Mouse (Mus musculus) cerebellum, adult 9-10 months (tissue): ENCODE results near the gene Ubac1.

Source experiments
- DNase-seq: peaks from one replicate; pipeline ENCODE4 v3.0.0; 2022

Gene Ubac1

DNA sequence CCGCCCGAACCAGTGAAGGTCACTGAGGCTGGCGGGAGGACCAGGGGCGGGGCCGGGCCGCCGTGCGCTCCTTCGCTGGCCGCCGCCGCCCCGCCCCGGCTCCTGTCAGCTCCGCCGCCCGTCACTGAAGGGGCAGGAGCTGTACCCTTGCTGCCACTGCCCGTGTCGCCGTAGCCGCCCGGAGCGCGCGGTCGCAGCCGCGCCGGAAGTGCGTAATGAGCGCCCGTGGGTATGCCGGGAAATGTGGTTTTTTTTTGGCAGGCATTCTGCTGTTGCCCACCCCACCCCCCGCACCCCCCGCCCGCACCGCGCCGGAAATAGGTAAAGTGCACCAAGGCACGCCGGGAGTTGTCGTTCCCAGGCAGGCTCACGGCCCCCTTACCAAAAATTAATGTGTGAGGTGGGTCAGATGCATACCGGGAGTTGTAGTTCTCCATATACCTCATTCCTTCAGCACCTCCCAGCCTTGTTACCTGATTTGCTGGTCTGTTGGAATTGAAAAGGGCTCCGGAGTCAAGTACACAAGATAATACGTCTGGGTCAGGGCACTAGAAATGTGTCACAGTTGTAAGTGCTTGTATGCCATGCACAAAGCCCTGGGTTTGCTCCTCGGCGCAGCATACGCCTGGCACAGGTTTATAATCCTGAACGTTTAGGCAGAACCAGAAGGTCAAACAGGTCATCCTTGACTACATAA, at the start of gene Ubac1:
TSS of gene Ubac1 (minus strand) at position 187 of the 697 bp plus-strand sequence.
- DNase-seq: peak; percentile 94

- no peak for DNase-seq
Measured at GRCm38 (mm10) chr2:26068592-26068991, 47.0 kb upstream of the Ubac1 start.

GRCm38 (mm10) chr2:26068175-26068574, 46.6 kb upstream of the Ubac1 start:
- no peak for DNase-seq

- DNase-seq: no peak
Measured at GRCm38 (mm10) chr2:26066527-26066926, 45.0 kb upstream of the Ubac1 start.

- no peak for DNase-seq
Measured at GRCm38 (mm10) chr2:26062742-26063427, 41.3 kb upstream of the Ubac1 start.

DNA sequence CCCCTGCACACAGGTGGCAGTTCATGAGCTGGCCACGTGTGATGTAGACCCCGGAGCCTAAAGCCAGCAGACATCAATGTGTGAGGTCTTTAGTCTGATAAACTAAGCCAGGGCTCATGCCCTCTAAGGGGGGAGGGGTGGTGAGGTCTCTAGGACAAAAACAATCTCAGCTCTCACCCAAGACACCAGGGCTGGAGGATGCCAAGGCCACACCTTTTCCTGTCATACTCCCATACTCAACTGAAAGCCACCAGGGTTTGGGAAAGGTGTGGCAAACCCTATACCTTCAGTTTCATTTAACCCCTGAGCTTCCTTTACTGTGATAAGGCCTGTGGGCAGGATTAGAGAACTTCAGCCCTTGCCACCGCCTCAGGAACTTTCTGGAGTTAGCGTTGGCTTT, 40.7 kb upstream of the Ubac1 start:
- DNase-seq: no peak

- DNase-seq: peak; percentile 63
Measured at GRCm38 (mm10) chr2:26061018-26061666, 39.6 kb upstream of the Ubac1 start.

DNA sequence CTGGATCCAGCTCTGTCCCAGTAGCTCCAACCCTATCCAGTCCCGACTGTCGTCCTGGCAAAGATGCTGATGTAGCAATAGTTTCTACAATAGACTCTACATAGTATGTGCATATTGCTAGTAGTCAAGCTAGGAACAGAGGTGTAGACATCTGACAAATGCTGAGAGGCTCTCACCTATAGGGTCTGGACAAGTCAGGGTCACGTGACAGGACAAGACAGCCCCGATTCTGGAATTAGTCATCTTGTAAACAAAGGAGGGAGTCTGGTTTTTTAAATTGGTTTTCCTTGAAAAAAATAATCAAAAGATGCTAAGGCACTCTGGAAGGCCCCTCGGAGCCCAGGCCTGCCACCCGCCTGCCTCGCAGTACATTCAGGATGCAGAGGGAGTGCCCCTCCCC, 35.5 kb upstream of the Ubac1 start:
- DNase-seq: no peak

GRCm38 (mm10) chr2:26056226-26056625, 34.7 kb upstream of the Ubac1 start:
- no peak for DNase-seq

GRCm38 (mm10) chr2:26055747-26056102, 34.2 kb upstream of the Ubac1 start:
- no peak for DNase-seq

- peak; percentile 78 for DNase-seq
Measured at GRCm38 (mm10) chr2:26055046-26055746, 33.6 kb upstream of the Ubac1 start.

DNA sequence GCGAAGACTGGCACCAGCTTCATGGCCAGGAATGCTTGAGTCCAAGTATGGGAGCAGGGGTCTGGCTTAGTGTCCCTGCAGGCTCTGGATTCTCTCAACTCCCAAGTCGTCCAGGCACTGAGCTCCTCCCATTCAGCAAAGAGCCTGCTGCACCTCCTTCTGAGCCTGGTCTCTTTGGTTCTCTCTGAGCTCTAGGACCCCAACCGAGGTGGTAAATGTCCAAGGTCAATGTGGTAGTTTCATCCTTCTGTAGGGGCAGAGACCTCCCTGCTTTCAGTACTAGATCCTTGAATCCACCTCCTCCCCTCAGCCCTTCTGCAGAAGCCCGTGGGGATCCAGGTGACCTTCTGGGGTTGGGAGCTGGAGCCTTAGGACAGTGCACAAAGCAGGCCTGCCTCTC, 31.3 kb upstream of the Ubac1 start:
- no peak for DNase-seq

DNA sequence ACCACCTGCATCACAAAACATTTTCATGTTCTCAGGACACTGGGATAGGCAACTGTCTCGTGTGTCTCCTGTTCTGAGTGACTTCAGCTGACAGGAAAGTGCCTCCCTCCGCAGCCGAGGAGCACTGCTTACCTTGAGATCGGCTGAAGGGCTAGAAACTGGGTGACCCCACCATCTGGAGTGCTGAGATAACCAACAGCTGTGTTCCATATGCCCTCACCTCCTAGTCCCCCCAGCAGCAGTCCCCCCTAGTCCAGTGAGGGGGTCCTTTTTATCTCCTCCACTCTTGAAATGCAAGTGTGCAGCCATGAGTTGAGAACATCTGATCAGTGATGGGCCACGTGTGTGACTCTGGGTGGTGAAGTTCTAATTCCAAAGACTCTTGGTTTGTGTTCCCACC, 27.3 kb upstream of the Ubac1 start:
- no peak for DNase-seq

- DNase-seq: no peak
Measured at GRCm38 (mm10) chr2:26044216-26044615, 22.7 kb upstream of the Ubac1 start.

DNA sequence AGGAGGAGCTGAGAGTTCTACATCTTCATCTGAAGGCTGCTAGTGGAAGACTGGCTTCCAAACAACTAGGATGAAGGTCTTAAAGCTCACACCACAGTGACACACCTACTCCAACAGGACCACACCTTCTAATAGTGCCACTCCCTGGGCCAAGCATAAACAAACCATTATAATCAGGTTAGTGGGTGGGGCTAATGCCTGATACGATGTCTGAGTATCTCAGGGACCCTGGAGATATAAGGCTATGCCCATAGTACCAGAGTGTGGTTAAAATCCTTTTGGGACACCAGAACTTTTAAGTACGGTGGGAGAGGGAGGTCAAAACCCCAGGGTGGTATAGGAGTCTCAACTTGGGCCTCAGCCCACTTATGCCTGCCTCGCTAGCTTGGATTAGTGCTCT, 21.1 kb upstream of the Ubac1 start:
- DNase-seq: no peak

DNA sequence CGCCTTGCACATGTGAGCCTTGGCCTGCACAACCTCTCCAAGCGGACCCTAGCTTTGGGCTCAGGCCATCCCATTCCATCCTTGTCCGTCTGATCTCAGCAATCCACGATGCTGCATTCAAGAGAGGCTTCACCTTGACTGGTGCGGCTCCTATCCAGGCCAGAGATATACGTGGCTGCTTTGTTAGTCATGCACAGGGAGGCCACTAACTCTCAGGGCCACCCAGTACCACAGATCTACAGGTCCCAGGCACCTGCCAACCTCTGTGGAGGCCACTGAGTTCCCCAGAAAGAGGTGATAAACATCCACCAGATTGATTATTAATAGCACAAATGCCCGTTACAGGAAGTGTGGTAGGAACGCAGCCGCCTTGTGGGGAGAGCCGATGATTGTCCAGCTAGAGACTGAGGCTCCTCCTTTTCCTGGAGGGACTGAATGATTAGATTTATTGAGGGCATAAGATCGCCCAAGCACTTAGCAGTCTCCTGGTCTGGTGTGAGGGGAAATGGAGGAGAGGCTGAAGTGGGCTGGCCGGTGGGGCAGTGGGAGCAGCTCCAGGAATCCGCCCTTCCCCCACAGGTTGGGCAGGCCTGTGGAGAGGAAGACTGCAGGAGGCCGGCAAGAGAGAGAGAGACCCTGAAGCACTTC, 19.7 kb upstream of the Ubac1 start:
- no peak for DNase-seq

DNA sequence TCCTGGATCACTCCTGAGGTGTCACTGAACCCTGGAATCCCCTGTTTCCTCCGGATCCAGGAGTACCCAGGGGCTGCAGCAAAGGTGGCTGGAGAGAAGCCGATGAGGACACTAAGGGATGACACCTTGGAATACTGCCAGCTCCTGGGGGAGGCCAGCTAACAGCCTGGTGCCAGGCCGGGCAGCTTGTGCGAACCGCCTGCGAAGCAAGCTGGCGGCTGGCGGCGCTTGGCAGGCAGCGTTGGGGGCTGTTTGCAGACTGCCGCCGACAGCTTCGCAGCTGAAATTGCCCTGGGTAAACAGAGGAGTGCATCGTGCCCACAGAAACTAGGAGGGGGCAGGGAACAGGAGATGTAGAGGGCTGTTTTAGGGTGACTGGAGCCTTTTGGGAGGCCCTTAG, 18.4 kb upstream of the Ubac1 start:
- DNase-seq: peak; percentile 78

DNA sequence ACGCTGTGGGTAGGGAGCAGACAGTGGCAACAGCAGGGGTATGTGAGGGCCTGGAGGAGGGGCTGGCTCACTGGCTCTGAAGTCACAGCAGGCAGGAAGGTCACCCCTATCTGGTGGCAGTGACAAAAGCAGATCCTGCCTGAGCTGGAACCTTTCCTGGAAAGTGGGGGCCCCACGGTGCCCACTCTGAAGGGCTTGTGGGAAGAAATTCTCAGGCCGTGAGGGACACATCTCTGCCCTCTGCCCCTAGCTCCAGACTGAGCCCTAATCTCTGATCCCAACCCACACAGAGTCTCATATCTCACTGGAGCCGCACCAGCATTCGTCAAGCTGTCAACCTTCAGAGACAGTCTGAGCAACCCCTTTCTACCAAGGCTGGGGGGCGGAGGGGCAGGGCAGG, 15.8 kb upstream of the Ubac1 start:
- no peak for DNase-seq

- DNase-seq: no peak
Measured at GRCm38 (mm10) chr2:26034344-26035050, 12.9 kb upstream of the Ubac1 start.

DNA sequence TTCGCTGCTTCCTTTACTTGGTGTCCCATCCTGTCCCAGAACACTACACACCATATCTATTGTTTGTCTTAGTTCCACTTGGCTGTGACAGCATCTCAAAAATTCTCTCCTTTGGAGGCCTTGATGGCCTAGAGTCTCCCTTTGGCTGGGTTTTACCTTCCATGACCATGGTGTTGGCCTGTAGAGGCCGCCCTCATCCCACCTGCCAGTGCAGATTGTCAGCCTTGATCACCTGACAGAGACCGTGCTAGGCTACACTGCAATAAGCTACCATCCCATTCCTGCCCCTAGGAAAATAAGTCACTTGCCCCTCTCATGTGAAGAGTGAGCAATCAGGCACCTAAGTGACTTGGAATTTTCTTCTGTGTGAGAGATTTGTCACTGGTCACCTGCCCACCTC, 8.7 kb upstream of the Ubac1 start:
- no peak for DNase-seq

- DNase-seq: peak; percentile 83
Measured at GRCm38 (mm10) chr2:26024138-26025075, 2.9 kb upstream of the Ubac1 start.
